Mouse (Mus musculus) retina, embryonic 14.5 days (tissue): ENCODE results near the gene Anapc4.

Experiments used
- DNase-seq: peaks from one replicate; pipeline ENCODE4 v3.0.0-alpha.2; 2015; ENCODE audit warnings: low spot score

Gene Anapc4

GRCm38 (mm10) chr5:52868918-52869703, 35.3 kb downstream of the Anapc4 start:
- DNase-seq, result no peak

- DNase-seq, result no peak
These were observed 37.6 kb downstream of the Anapc4 start for GRCm38 (mm10) chr5:52871461-52871860.

- no peak for DNase-seq
These were observed 38.2 kb downstream of the Anapc4 start for GRCm38 (mm10) chr5:52871986-52872385.

GRCm38 (mm10) chr5:52878847-52879246, 45.0 kb downstream of the Anapc4 start:
- DNase-seq, result peak; percentile 89

- no peak for DNase-seq
These were observed 46.1 kb downstream of the Anapc4 start for GRCm38 (mm10) chr5:52879926-52880325.

- no peak for DNase-seq
These were observed 48.6 kb downstream of the Anapc4 start for GRCm38 (mm10) chr5:52882446-52882845.

GRCm38 (mm10) chr5:52887085-52887484, 53.3 kb downstream of the Anapc4 start:
- DNase-seq, result peak; percentile 79

- no peak for DNase-seq
These were observed 56.1 kb downstream of the Anapc4 start for GRCm38 (mm10) chr5:52889919-52890318.

- DNase-seq, result no peak
These were observed 58.4 kb downstream of the Anapc4 start for GRCm38 (mm10) chr5:52891949-52892835.

GRCm38 (mm10) chr5:52893938-52894337, 60.1 kb downstream of the Anapc4 start:
- DNase-seq, result no peak

GRCm38 (mm10) chr5:52904246-52904645, 70.4 kb downstream of the Anapc4 start:
- DNase-seq, result no peak

- no peak for DNase-seq
These were observed 70.9 kb downstream of the Anapc4 start for GRCm38 (mm10) chr5:52904671-52905070.

- no peak for DNase-seq
These were observed 74.4 kb downstream of the Anapc4 start for GRCm38 (mm10) chr5:52908246-52908645.

GRCm38 (mm10) chr5:52910159-52910591, 76.4 kb downstream of the Anapc4 start:
- no peak for DNase-seq

GRCm38 (mm10) chr5:52911286-52911870, 77.6 kb downstream of the Anapc4 start:
- no peak for DNase-seq

GRCm38 (mm10) chr5:52913711-52914110, 79.9 kb downstream of the Anapc4 start:
- no peak for DNase-seq

GRCm38 (mm10) chr5:52916186-52916585, 82.4 kb downstream of the Anapc4 start:
- DNase-seq, result no peak
